Mouse (Mus musculus): ENCODE measurements around the gene Pf4. TPM values are rescaled to one million over a fixed set of nuclear protein-coding genes. Genes with fewer than 3 reads are reported as not detected.

Pf4 gene
- polyA plus RNA-seq, 1 experiment from 2014 or later = 275 TPM

DNA sequence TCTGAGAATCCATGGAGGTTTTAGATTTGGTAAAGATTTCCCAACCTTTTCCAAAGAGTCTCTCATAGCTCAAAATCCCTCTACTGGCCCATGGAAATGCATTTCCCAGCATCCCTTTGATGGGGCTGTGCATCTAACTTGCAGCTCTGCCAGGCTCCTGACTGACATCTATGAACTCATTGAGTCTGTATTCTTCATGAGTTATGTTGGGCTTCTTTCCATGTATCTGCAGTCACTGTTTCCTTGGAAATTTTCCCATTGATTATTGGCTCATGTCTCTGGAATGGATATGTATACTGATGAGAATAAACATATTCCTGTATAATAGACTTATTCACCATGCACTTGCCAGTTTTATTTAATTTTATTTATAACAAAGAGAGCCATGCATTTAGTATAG is 33.8 kb downstream of the Pf4 start:
- ATAC-seq (ENCODE audit: low read depth) = no peak
- H3K4me1 ChIP-seq (ENCODE audit: control insufficient read depth, low read depth, low read length) = no peaks in the 10 kb centered on the region

DNA sequence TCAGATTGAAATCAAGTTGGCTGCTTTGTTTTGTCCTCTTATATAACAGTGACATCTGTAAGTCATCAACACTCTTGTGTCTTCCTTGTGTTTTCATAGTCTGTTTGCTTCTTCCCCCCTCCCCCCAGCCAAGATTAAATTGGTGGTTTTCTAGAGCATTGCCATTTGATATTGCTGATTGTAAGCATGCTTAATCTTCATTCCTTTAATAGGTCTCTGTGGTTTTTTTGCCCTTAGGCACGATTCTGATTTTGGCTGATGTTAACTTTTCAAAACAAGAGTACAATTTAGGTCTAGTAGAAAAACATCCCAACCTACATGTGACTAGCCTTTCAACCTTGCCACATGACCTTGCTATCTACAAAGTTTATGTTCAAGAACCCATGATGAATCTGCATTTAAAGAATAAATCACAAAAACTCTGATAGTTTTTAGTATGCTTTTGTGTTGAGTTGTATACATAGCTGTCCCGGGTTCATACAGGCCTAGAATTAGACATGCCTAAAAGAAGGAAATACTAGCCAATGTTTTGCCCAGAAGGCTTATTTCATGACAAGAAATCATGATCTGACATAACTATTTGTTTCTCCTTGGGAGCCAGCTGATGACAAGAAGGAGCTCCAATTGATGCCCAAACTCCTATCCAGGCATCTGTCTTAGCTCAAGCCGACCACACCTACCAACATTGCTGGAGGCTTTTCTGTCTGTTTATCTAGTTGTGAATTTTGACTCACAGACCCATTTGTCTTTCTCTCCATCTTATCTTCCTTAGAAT is 35.1 kb downstream of the Pf4 start:
- no peaks in the 10 kb centered on the region for H3K9me3 ChIP-seq (replicated peaks; ENCODE audit: control insufficient read depth, low read length)
- H3K4me3 ChIP-seq (ENCODE audit: low read depth, low read length) = no peak overlapping the region
- no peaks in the 10 kb centered on the region for H3K27me3 ChIP-seq (ENCODE audit: control insufficient read depth, insufficient read depth, low read depth, low read length)
- H3K4me1 ChIP-seq (ENCODE audit: control insufficient read depth, low read depth, low read length) = no peaks in the 10 kb centered on the region
- WGBS (ENCODE audit: insufficient replicate concordance) = 53% methylated on average over 3 of the region's 3 CpGs
- H3K9ac ChIP-seq (ENCODE audit: low read depth, low read length) = no peak overlapping the region
- H3K36me3 ChIP-seq (ENCODE audit: control insufficient read depth, insufficient read depth) = no peaks in the 10 kb centered on the region
- no peak for ATAC-seq (ENCODE audit: low read depth)
- no peak overlapping the region for H3K27ac ChIP-seq (ENCODE audit: low read length)
- H3K4me2 ChIP-seq (ENCODE audit: low read depth, low read length) = no peak overlapping the region

More for the DNA sequence above, 33.8 kb downstream of the Pf4 start:
- Histone ChIP-seq H3K4me3 (ENCODE audit: low read depth, low read length) (no peak overlapping the region), H3K9me3 (replicated peaks; ENCODE audit: control insufficient read depth, low read length) (no peaks in the 10 kb centered on the region), H3K27me3 (ENCODE audit: control insufficient read depth, insufficient read depth, low read depth, low read length) (no peaks in the 10 kb centered on the region), H3K27ac (ENCODE audit: low read length) (no peak overlapping the region), H3K4me2 (ENCODE audit: low read depth, low read length) (no peak overlapping the region), H3K36me3 (ENCODE audit: control insufficient read depth, insufficient read depth) (no peaks in the 10 kb centered on the region), H3K9ac (ENCODE audit: low read depth, low read length) (no peak overlapping the region)

DNA sequence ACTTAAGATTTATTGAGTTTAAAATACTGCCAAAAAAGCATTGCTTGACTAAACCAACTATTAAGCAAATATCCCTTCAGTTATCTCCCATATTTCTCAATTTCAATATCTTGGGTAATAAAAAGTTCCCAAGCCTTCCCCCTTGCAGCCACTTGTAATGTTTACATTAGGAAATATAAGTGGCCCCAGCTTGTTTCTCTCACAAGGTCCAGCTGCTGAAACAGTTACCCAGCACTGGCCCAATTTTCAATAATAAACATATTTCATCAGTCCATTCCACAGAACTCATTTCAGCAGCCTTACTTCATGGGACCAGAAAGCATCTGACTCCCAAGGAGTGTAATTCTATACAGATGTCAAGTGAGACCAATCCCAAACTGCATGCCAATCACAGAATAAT is 47.5 kb downstream of the Pf4 start:
- Histone ChIP-seq H3K4me3 (ENCODE audit: low read depth, low read length) (no peak overlapping the region), H3K27ac (ENCODE audit: low read length) (no peak overlapping the region), H3K4me1 (ENCODE audit: control insufficient read depth, low read depth, low read length) (no peaks in the 10 kb centered on the region), H3K27me3 (ENCODE audit: control insufficient read depth, insufficient read depth, low read depth, low read length) (no peaks in the 10 kb centered on the region), H3K9me3 (replicated peaks; ENCODE audit: control insufficient read depth, low read length) (no peaks in the 10 kb centered on the region), H3K36me3 (ENCODE audit: control insufficient read depth, insufficient read depth) (no peaks in the 10 kb centered on the region), H3K4me2 (ENCODE audit: low read depth, low read length) (no peak overlapping the region), H3K9ac (ENCODE audit: low read depth, low read length) (no peak overlapping the region)
- ATAC-seq (ENCODE audit: low read depth) = no peak

Small RNA genes lying within 50 kb of the gene (microRNA-seq; reads per million reads assigned to microRNA genes)
- gene Gm24322 = not detected

Other genes with a start within 250 kb of the Pf4 start
- 1.5 and 1.8 TPM in 2 replicates for gene 5830473C10Rik, start 211.3 kb upstream of the Pf4 start, polyA plus RNA-seq (2015; fragmentation: Nextera tagmentation; extraction: Ambion mirVana)
- gene Rassf6, start 131.8 kb upstream of the Pf4 start, polyA plus RNA-seq (2015; fragmentation: Nextera tagmentation; extraction: Ambion mirVana) = 5.8 and 6.7 TPM in 2 replicates
- 0.51 and 0.60 TPM in 2 replicates for gene Cxcl5, start 13.1 kb upstream of the Pf4 start, polyA plus RNA-seq (2015; fragmentation: Nextera tagmentation; extraction: Ambion mirVana)
- gene Ppbp, start 3.9 kb upstream of the Pf4 start, polyA plus RNA-seq (2015; fragmentation: Nextera tagmentation; extraction: Ambion mirVana) = 133 and 149 TPM in 2 replicates
- gene Cxcl3, start 13.7 kb downstream of the Pf4 start, polyA plus RNA-seq (2015; fragmentation: Nextera tagmentation; extraction: Ambion mirVana) = not detected in 2 replicates
- gene Cxcl15, start 22.1 kb downstream of the Pf4 start, polyA plus RNA-seq (2015; fragmentation: Nextera tagmentation; extraction: Ambion mirVana) = not detected in 2 replicates
- 1.4 and 1.5 TPM in 2 replicates for gene Cxcl1, start 118.8 kb downstream of the Pf4 start, polyA plus RNA-seq (2015; fragmentation: Nextera tagmentation; extraction: Ambion mirVana)
- gene Cxcl2, start 131.4 kb downstream of the Pf4 start, polyA plus RNA-seq (2015; fragmentation: Nextera tagmentation; extraction: Ambion mirVana) = not detected in 2 replicates
- 4.8 and 5.8 TPM in 2 replicates for gene Mthfd2l, start 158.7 kb downstream of the Pf4 start, polyA plus RNA-seq (2015; fragmentation: Nextera tagmentation; extraction: Ambion mirVana)

Measured in liver, embryonic 16.5 days (tissue).